Mouse (Mus musculus) ES-Bruce4 (cell line): ENCODE results near the gene Plscr5. TPM values are rescaled to one million over a fixed set of nuclear protein-coding genes. Genes with fewer than 3 reads are reported as not detected.

Experiments
- H3K27ac ChIP-seq: 2 replicates; pipeline ENCODE4 v1.5.1; 2012; ENCODE audit warnings: low read length, inconsistent platforms; ENCODE audit not compliant: insufficient read depth
- H3K27me3 ChIP-seq: 2 replicates; pipeline ENCODE4 v1.6.1; 2012; ENCODE audit warnings: mild to moderate bottlenecking, low read length, inconsistent platforms; ENCODE audit not compliant: control insufficient read depth, poor library complexity, insufficient read depth, severe bottlenecking
- H3K36me3 ChIP-seq: 2 replicates; pipeline ENCODE4 v1.6.1; 2012; ENCODE audit warnings: inconsistent platforms, mild to moderate bottlenecking, low read length, moderate library complexity; ENCODE audit not compliant: control insufficient read depth, poor library complexity, insufficient read depth, severe bottlenecking
- H3K4me1 ChIP-seq: one replicate; pipeline ENCODE4 v1.8.1; 2011; ENCODE audit warnings: low read length; ENCODE audit not compliant: control insufficient read depth, insufficient read depth
- H3K4me3 ChIP-seq: 2 replicates; pipeline ENCODE4 v1.5.1; 2011; ENCODE audit warnings: low read depth, mild to moderate bottlenecking, low read length
- H3K9ac ChIP-seq: 2 replicates; pipeline ENCODE4 v1.6.1; 2012; ENCODE audit warnings: low read depth, mild to moderate bottlenecking, inconsistent platforms; ENCODE audit not compliant: poor library complexity, severe bottlenecking
- H3K9me3 ChIP-seq: replicated peaks from 2 replicates; pipeline ENCODE4 v1.6.1; 2012; ENCODE audit warnings: mild to moderate bottlenecking, low read length, inconsistent platforms; ENCODE audit not compliant: control insufficient read depth, poor library complexity, insufficient read depth, severe bottlenecking
- CTCF ChIP-seq: IDR thresholded peaks from one replicate; pipeline ENCODE4 v1.8.1; 2011; ENCODE audit warnings: low read depth, low read length
- EP300 ChIP-seq: IDR thresholded peaks from 2 replicates; pipeline ENCODE4 v1.6.1; 2011; ENCODE audit warnings: low read depth, low read length; ENCODE audit not compliant: insufficient read depth
- POLR2A ChIP-seq: IDR thresholded peaks from one replicate; pipeline ENCODE4 v1.8.1; 2011; ENCODE audit warnings: low read length; ENCODE audit not compliant: insufficient read depth
- polyA plus RNA-seq: library from polyadenylated mRNA; stranded (reverse); fragments of >200 nt; gene quantifications from 2 replicates; pipeline ENCODE4 v1.2.4, GENCODE M21; 2011; ENCODE audit warnings: low read depth; ENCODE audit not compliant: missing spikeins, insufficient read depth, insufficient read length

The Plscr5 gene
- polyA plus RNA-seq, 1 experiment = not detected

DNA sequence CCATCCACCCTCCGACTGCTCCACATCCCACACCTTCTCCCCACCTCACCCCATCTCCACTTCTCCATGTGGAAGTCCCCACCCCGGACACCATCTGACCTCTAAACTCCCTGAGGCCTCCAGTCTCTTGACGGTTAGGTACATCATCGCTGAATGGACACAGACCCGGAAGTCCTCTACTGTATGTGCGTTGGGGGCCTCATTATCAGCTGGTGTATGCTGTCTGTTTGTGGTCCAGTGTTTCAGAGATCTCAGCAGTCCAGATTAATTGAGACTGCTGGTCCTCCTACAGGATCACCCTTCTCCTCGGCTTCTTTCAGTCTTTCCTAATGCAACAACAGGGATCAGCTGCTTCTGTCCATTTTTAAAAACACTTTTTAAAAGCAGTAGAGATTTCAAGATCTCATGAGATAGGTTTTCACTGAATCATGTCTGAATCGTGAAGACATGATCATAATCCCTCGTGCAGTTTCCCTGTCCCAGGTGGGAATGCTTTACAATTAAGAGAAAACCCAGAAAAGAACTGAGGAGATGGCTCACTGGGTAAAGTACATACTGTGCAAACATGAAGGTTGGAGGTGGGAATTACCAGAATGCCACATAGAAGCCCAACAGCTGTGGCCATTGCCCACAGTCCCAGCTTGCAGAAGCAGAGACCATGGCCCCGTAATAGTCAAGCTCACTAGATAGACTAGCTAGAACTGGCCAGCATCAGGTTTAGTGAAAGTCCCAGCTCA is 61.0 kb downstream of the Plscr5 start:
- H3K9me3 ChIP-seq = no peaks in the 10 kb centered on the region
- H3K27ac ChIP-seq = no peak overlapping the region
- H3K27me3 ChIP-seq = no peaks in the 10 kb centered on the region
- H3K36me3 ChIP-seq = no peaks in the 10 kb centered on the region
- H3K4me1 ChIP-seq = peaks cover 2% of the 10 kb centered on the region
- TF ChIP-seq EP300 (no peak), CTCF (no peak), POLR2A (no peak)
- H3K4me3 ChIP-seq = no peak overlapping the region
- no peak overlapping the region for H3K9ac ChIP-seq

Other genes with a start within 250 kb of the Plscr5 start
- gene Plscr1, start 56.8 kb downstream of the Plscr5 start, polyA plus RNA-seq = 18.4 and 19.7 TPM in 2 replicates
- gene Plscr2, start 82.7 kb downstream of the Plscr5 start, polyA plus RNA-seq = 0.43 TPM in 1 of 2 replicates, not detected in the other
- not detected in 2 replicates for gene 1700057G04Rik, start 116.4 kb downstream of the Plscr5 start, polyA plus RNA-seq